Mouse (Mus musculus) left cerebral cortex, postnatal 14 days (tissue): ENCODE measurements around the gene Nodal. TPM values are rescaled to one million over a fixed set of nuclear protein-coding genes. Genes with fewer than 3 reads are reported as not detected.

ENCODE experiments used
- DNase-seq, 2 experiments: peaks; one replicate each; pipeline ENCODE4 v3.0.0; 2021 to 2022; ENCODE audit warnings: low spot score in 2 of 2, mixed read lengths in 1 of 2
- intact Hi-C: fragments of 180-260 bp; cut with DNase I; formaldehyde crosslinking; loops from one replicate; pipeline ENCODE4 v1.15.1; 2025
- long read RNA-seq, 2 experiments: library from polyadenylated mRNA; stranded (forward); transcript quantifications; one replicate each; pipeline ENCODE4 v2.0.0; 2021
- total RNA-seq, 2 experiments: library from RNA; stranded (reverse); gene quantifications; 2 replicates each; pipeline ENCODE4 v1.2.3; 2021

Gene Nodal
- under 1 TPM; 0.25 to 0.33 TPM for total RNA-seq
- long read RNA-seq, experiment 1, result 0 reads
- long read RNA-seq, experiment 2, partial matches to known transcripts, result 0 of 1 reads
- long read RNA-seq, experiment 2, other reads (novel, unspliced or antisense), result 0 of 1 reads

- intact Hi-C loops, result no loop called here
- no peak for DNase-seq
Observed at GRCm38 (mm10) chr10:61417672-61418071, at the start of gene Nodal. Gene Nodal (plus strand): TSS chr10:61417972.

GRCm38 (mm10) chr10:61369755-61370154, 48.0 kb upstream of the Nodal start:
- intact Hi-C loops, result no loop called here
- DNase-seq, result no peak

GRCm38 (mm10) chr10:61370273-61370979, 47.3 kb upstream of the Nodal start:
- intact Hi-C loops, result no loop called here
- DNase-seq, result no peak

- intact Hi-C loops, result no loop called here
- no peak for DNase-seq
Observed at GRCm38 (mm10) chr10:61371884-61372584, 45.7 kb upstream of the Nodal start.

GRCm38 (mm10) chr10:61372585-61372923, 45.2 kb upstream of the Nodal start:
- intact Hi-C loops, result no loop called here
- DNase-seq, result no peak

GRCm38 (mm10) chr10:61374076-61374475, 43.7 kb upstream of the Nodal start:
- intact Hi-C loops, result no loop called here
- DNase-seq, result peak; percentile 37 to 54

- intact Hi-C loops, result no loop called here
- DNase-seq, result no peak
Observed at GRCm38 (mm10) chr10:61374771-61375481, 42.8 kb upstream of the Nodal start.

GRCm38 (mm10) chr10:61378050-61378449, 39.7 kb upstream of the Nodal start:
- intact Hi-C loops, result no loop called here
- DNase-seq, result no peak

GRCm38 (mm10) chr10:61378698-61379097, 39.1 kb upstream of the Nodal start:
- intact Hi-C loops, result no loop called here
- DNase-seq, result no peak

GRCm38 (mm10) chr10:61379340-61380040, 38.3 kb upstream of the Nodal start:
- intact Hi-C loops, result no loop called here
- no peak for DNase-seq

- DNase-seq, result no peak
- intact Hi-C loops, result no loop called here
Observed at GRCm38 (mm10) chr10:61380186-61380585, 37.6 kb upstream of the Nodal start.

- no peak for DNase-seq
- intact Hi-C loops, result no loop called here
Observed at GRCm38 (mm10) chr10:61381823-61382222, 35.9 kb upstream of the Nodal start.

GRCm38 (mm10) chr10:61382281-61382731, 35.5 kb upstream of the Nodal start:
- intact Hi-C loops, result no loop called here
- no peak for DNase-seq

GRCm38 (mm10) chr10:61383021-61383714, 34.6 kb upstream of the Nodal start, which contains the start of gene Pald1:
Gene Pald1 (minus strand): TSS chr10:61383530.
- intact Hi-C loops, result no loop called here

GRCm38 (mm10) chr10:61383715-61384047, 34.1 kb upstream of the Nodal start:
- intact Hi-C loops, result no loop called here
- DNase-seq, result peak in 1 of 2 experiments; percentile 44

More at GRCm38 (mm10) chr10:61383021-61383714, 34.6 kb upstream of the Nodal start, which contains the start of gene Pald1:
- DNase-seq, result peak; percentile 44 to 64

- DNase-seq, result no peak
Observed at GRCm38 (mm10) chr10:61385174-61385573, 32.6 kb upstream of the Nodal start.

GRCm38 (mm10) chr10:61386284-61386683, 31.5 kb upstream of the Nodal start:
- intact Hi-C loops, result no loop called here
- DNase-seq, result no peak

More at GRCm38 (mm10) chr10:61385174-61385573, 32.6 kb upstream of the Nodal start:
- intact Hi-C loops, result no loop called here

GRCm38 (mm10) chr10:61389020-61389419, 28.8 kb upstream of the Nodal start:
- no peak for DNase-seq
- intact Hi-C loops, result no loop called here

- intact Hi-C loops, result no loop called here
- DNase-seq, result no peak
Observed at GRCm38 (mm10) chr10:61390148-61390547, 27.6 kb upstream of the Nodal start.
